Mouse (Mus musculus) urinary bladder, postnatal 10 days (tissue): ENCODE results near the gene Son.

ENCODE experiments used
- DNase-seq: peaks from one replicate; pipeline ENCODE4 v3.0.0; 2022; ENCODE audit warnings: low spot score

Gene Son

GRCm38 (mm10) chr16:91647461-91648219 lies at the start of gene Son:
Gene Son (plus strand): TSS chr16:91647506.
- peak; percentile 82 for DNase-seq

- DNase-seq = peak; percentile 93
Observed at GRCm38 (mm10) chr16:91597672-91598010, 49.7 kb upstream of the Son start, which contains the start of gene Tmem50b. Gene Tmem50b (minus strand): TSS chr16:91597800.

- no peak for DNase-seq
Observed at GRCm38 (mm10) chr16:91599242-91599641, 48.1 kb upstream of the Son start.

DNA sequence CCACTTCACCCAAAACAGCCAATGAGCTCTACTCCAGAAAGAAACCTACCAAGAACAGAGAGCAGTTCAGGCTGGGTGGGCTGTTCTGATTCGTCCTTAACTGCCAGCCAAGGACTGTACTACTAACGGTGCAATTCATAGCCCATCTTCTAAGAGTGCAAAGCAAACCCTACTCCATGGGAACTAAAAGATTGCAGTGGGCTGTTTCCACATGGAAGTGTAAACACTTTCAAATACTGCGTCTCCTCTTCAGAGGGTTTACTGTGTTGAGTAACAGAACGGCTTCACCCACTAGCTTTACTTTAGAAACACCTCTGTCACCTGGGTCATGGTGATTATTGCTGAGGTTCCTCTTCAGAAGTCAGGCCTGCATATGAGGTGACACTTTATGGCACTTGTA lies 46.2 kb upstream of the Son start:
- DNase-seq = no peak

- DNase-seq = no peak
Observed at GRCm38 (mm10) chr16:91601693-91602092, 45.6 kb upstream of the Son start.

DNA sequence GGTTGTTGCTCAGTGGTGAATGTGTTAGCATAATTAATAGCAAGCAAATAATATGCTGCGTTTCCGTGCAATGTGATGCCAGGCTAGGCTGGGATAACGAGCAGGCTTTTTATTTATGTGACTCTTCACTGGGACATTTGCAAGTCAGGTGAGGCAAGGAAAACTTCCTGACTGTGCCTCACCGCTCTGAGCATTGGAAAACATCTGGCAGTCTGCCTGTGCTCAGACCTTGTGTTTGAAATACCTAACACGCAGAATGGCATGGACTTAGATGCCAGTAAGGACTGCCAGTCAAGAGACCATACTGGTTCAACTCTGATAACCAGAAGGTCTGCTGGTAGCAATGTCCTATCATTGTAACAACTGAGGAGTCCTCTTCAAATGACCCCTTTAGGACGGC lies 42.1 kb upstream of the Son start:
- DNase-seq = no peak

DNA sequence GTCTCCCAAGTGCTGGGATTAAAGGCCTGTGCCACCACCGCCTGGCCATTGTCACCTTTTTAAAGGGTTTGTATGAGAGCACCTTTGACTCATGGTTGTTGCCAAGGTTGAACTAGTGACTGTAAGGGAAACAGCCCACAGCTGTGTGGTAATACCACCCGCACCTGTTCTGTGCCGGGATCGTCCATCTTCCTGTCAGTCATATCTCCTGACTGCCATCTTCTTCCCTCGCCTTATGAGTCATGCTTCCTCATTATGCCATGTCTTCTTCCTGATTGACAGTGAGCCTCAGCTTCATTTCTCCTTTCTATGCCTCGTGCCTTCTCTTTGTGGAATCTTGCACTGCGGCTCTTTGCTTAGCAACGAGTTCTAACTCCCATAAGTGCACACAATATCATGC lies 40.3 kb upstream of the Son start:
- no peak for DNase-seq

- DNase-seq = no peak
Observed at GRCm38 (mm10) chr16:91609501-91610245, 37.6 kb upstream of the Son start.

GRCm38 (mm10) chr16:91611248-91611647 lies 36.1 kb upstream of the Son start:
- no peak for DNase-seq

DNA sequence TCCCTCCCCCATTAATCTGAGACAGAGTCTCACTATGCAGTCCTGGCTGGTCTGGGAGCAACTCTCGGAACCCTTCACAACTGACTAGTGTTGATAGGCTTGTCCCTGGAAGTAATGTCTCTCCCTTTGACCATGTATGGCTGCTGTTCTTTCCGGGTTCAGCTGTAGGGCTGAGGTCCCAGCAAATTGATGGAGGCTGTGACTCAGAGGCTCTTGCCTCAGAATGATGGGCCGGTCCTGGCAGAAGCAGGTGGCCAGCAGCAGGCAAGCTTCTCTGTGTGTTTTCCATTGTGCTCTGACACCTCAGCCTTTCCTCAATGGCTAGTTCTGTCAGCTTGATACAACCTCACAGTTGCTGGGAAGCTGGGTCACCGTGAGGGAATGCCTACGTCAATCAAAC lies 34.8 kb upstream of the Son start:
- DNase-seq = no peak

DNA sequence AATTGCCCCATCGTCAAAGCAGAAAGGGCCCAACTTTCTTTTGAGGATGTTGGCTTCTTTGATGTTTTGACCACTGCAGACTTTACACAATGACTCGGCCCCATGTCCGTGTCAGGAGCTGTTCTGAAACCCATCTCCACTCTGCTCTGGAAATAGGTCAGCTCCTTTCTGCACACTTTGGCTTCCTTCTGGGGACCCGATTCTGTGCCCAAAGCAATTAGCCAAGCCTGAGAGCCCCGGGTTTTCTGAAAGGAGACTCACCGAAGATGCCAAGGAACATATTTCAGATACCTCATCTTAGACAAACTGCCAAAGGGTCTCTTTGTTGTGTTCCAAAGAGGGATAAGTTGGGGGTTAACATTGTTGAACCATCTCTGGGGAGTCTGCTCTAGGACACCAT lies 32.8 kb upstream of the Son start:
- DNase-seq = no peak

DNA sequence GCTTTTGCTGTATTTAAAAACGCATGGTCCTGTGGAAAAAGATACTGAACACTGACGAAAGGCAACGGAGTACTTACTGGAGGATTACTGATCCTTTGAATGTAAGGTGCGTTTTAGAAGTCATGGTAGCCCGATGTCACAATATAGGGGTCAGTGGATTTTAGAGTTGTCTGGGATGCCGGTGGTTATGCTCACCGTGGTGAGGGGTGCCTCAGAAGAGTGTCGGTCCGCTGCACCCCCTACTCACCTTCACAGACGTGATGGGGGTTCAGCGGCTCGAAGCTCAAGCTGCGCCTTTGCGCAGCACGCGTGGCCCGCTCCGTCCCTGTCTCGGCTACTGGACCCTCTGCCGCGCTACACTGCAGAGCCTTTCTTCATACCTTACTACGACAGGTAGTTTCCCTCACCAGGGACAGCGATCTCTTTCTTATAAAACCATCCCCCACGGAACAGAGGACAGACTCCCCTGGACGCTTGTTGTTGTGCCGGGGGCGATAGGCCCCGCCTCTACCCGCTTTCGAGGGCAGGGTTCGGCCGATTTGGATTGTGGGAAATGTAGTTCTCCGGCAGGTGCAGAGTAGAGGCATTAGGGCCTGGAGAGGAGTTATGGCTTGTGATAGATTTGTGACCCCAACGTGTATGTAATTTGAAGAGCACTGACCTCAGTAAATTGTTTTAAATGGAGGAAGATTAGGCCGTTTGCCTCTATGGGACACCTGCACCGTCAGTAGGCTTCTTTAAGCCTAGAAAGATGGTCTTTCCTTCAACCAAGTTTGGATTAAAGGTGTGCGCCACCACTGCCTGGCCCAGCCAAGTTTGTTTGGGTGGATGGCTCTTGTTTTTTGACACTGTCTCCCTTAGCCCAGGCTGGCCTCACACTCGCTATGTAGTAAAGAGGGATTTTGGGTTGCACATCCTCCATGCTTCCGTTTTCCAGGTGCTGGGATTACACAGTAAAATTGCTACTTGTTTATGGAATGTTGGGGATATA lies 28.5 kb upstream of the Son start, which contains the start of gene Dnajc28:
Dnajc28 (minus strand) TSS at position 516 of the 991 bp plus-strand sequence.
- no peak for DNase-seq

DNA sequence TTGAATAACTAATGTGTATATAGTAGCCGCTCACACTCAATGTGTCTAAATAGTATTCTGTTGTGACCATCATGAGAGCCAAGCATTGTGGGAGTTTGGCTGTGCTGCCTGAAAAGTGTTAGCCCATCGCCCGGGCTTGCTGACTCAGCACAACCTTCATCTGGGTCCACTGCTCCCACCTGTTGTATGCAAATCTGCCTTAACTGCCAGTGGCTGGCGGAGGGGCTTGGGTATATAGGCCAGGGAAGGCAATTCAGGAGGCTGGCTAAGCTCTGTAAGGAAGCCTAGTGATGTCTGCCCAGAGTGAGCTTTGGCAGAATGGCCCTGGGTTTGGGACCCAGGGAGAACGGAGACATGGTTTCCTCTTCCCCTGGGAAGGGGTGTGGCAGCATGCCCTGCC lies 27.1 kb upstream of the Son start:
- DNase-seq = no peak

DNA sequence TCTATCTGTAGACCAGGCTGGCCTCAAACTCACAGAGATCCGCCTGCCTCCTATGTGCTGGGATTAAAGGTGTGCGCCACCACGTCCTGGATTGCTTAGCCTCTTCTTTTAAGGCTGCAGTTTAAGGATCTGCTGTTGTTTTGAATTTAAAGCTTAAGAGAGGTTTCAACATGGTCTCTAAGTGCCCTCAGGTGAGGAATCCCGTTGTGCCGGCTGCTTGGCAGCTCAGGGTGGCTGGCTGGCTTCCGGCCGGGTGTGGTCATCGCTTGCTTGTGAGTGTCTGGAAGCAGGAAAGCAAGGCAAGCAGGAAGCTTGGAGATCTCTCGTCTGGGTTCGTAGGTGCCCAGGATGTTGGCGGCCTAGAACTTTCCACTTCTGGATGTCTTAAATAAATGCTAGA lies 26.3 kb upstream of the Son start:
- DNase-seq = no peak

- no peak for DNase-seq
Observed at GRCm38 (mm10) chr16:91623074-91623473, 24.2 kb upstream of the Son start.

GRCm38 (mm10) chr16:91627831-91628230 lies 19.5 kb upstream of the Son start:
- no peak for DNase-seq

GRCm38 (mm10) chr16:91628673-91629072 lies 18.6 kb upstream of the Son start:
- no peak for DNase-seq

DNA sequence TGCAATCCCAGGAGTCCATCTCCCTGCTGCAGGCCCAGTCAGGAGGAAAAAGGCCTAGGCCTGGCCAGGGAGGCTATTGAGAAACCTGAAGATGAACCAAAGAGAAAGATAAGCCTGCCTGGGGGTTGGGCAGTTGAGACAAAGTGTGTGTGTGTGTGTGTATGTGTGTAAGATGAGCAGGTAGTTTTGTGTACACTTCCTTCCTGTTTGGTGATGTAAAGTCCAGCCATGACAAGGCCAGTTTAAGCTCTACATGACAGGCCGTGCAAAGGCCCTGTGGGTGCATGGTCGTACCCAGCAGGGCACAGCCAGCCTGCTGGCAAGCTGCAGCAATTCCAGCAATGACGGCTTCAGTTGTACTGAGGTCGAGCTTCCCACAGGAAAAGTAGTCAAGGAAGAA lies 17.6 kb upstream of the Son start:
- DNase-seq = no peak

GRCm38 (mm10) chr16:91630584-91630983 lies 16.7 kb upstream of the Son start:
- DNase-seq = no peak

- no peak for DNase-seq
Observed at GRCm38 (mm10) chr16:91632439-91632838, 14.9 kb upstream of the Son start.

DNA sequence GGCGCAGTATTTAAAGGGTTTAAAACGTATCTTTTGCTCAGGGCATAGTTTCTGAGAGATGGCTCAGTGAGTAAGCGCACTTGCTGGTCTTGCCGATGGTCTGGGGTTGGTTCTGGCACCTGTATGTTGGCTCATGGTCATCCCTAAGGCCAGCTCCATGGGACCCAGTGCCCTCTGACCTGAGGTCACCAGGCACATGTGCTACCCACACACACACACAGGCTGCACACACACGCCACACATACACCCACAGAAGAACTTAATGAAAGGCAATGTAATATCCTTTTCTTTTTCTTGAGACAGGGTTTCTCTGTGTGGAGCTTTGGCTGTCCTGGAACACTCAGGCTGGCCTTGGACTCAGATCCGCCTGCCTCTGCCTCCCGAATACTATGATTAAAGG lies 14.4 kb upstream of the Son start:
- DNase-seq = no peak

DNA sequence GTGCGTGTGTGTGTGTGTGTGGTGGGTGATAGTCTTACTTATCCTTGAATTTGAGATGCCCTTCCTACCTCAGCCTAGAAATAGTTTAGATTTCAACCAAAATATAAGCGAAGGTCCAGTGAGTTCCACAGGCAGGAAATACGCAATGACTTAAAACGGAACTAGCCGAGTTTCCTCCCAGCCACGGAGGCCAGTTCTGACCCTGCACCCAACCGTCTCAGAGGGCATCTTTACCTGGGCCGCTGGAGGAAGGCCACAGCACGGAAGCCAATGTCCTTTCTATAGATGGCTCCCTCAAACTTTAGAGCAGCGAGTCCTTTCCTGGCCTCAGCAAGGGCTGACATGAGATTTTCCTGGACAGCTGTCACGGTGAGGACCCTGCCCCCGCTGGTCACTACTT lies 13.7 kb upstream of the Son start:
- no peak for DNase-seq
